Mouse (Mus musculus) liver, adult 2 months (tissue): ENCODE data around the gene Vmn2r85.
"Not testable (repeated sequence)": the region's sequence is repeated elsewhere in the genome, so short reads cannot be mapped to it uniquely, and the experiment has no call there.

Experiments used
- CTCF ChIP-seq: fragments of 200-500 bp; IDR thresholded peaks from 2 replicates; pipeline ENCODE4 v1.5.1; 2011; ENCODE audit warnings: low read depth, low read length, control low read depth
- POLR2A ChIP-seq: fragments of 200-500 bp; IDR thresholded peaks from 2 replicates; pipeline ENCODE4 v1.6.1; 2011; ENCODE audit warnings: low read length, control low read depth; ENCODE audit not compliant: insufficient read depth; ENCODE audit errors: extremely low read depth

DNA sequence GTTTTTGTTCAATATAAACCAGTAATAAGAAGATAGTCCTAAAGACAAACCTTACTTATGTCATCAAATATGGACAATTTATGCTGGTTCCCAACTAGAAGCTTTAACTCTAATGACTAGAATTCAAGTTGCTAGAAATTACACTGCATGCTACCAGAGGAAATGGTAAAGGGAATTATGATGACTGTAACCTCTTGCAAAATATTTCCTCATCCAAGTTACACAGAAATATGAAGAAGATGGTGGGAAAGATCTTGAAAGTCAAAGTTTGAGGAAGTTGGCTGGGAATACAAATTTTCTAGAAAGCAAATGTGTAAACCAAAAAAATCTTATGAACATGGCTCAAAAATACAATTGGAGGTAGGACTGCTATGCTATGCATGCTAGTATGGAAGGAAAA, 13.2 kb downstream of the Vmn2r85 start:
- not testable (repeated sequence) for TF ChIP-seq POLR2A, CTCF
